Mouse (Mus musculus) layer of hippocampus, postnatal 10 days (tissue): Measurements from ENCODE around the gene Arap2. TPM values are rescaled to one million over a fixed set of nuclear protein-coding genes. Genes with fewer than 3 reads are reported as not detected.

Experiments used
- DNase-seq, 2 experiments: peaks; one replicate each; pipeline ENCODE4 v3.0.0; 2021; ENCODE audit warnings: low spot score in 2 of 2
- total RNA-seq, 2 experiments: library from RNA; stranded (reverse); gene quantifications; 2 replicates each; pipeline ENCODE4 v1.2.3; 2021

The Arap2 gene
- total RNA-seq, 2 experiments from 2014 or later = 36.4 to 50.9 TPM

- DNase-seq = no peak
Observed at GRCm38 (mm10) chr5:62636341-62636740, 129.6 kb downstream of the Arap2 start.

GRCm38 (mm10) chr5:62628901-62629300 is 137.1 kb downstream of the Arap2 start:
- no peak for DNase-seq

- DNase-seq = no peak
Observed at GRCm38 (mm10) chr5:62622848-62623479, 143.0 kb downstream of the Arap2 start.

GRCm38 (mm10) chr5:62618286-62618685 is 147.7 kb downstream of the Arap2 start:
- no peak for DNase-seq

DNA sequence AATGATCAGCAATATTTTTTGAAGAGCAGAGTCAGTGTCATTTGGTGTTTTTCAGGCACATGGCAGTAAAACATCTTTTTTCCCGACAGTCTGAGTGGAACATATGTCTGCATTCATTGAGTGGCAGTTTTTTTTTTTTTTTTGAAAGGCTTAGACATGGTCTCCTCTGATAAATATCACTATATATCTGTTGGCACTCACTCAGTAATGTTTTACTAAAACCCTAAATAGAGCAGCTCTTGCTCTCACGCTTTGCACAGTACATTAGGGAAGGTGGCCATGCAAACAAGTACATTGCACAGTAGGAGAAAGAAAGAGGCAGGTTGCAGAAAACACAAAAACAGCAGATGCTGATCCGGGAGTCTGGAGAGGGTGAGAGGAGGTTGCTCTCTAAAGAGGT is 154.0 kb downstream of the Arap2 start:
- no peak for DNase-seq

DNA sequence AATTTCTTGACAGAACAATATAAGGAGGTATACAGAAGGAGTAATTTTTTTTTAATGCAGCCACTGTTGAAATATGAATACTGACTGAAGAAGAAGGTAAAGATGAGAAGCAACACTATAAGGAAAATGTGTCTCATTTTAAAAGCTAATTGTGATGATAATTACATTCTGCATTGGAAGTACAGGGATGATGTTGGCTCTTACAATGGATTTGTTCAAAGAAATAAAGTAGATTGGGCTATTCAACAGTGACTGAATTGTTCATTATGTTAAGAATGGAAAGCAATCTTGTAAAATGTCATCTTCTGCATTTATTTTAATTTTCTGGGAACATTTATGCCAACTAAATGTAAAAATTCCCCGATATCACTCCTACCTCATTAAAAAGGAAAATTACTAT is 178.6 kb downstream of the Arap2 start:
- DNase-seq = no peak

- DNase-seq = no peak
Observed at GRCm38 (mm10) chr5:62582643-62583042, 183.3 kb downstream of the Arap2 start.

DNA sequence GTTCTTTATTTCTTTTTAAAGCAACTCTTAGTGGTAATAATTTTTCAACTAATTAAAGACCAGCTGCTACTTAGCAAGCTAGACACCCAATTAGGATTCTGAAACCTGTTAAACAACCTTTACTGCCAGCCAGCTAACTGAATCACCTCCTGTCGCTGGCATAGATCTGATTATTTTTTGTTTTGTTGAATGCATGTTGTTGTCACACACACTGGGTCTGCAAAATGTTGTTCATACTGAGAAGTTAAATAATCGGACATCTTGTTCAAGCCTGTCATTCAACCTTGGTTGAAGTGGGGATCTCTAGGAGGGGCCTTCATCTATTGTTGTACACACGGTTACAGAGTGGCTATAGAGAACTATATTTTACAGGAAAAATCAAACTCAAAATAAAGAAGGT is 184.3 kb downstream of the Arap2 start:
- no peak for DNase-seq

- no peak for DNase-seq
Observed at GRCm38 (mm10) chr5:62574336-62574844, 191.6 kb downstream of the Arap2 start.

Other genes with a start within 250 kb of the Arap2 start
- under 1 TPM; 0.27 to 0.34 TPM for gene Dthd1, start 47.7 kb upstream of the Arap2 start, total RNA-seq